Mouse (Mus musculus): ENCODE data around the gene Nfasc. TPM values are rescaled to one million over a fixed set of nuclear protein-coding genes. Genes with fewer than 3 reads are reported as not detected.

Gene Nfasc
- total and polyA plus RNA-seq, 3 experiments = 0.04 TPM; not detected in 2

DNA sequence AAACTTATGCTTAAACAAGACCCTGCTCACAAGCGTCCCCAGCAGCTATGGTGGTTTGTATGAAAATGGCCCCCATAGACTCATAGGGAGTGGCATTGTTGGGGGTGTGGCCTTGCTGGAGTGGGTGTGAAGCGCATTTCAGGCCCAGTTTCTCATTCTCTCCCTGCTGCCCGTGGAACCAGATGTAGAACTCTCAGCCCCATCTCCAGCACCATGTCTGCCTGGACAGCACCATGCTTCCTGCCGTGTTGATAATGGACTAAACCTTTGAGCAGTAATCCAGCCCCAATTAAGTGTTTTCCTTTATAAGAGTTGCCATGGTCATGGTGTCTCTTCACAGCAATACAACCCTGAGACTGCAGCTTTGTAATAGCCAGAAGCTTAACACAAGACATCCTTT lies 13.6 kb upstream of the Nfasc start:
- TF ChIP-seq POLR2AphosphoS2 (IDR thresholded peaks at IDR 0.05; ENCODE audit: low read depth, low read length) (no peak), MEF2A (IDR thresholded peaks at IDR 0.05; ENCODE audit: borderline replicate concordance, low read depth, low read length) (no peak), ELF1 (IDR thresholded peaks at IDR 0.05; ENCODE audit: low read depth, low read length) (no peak), TCF12 (IDR thresholded peaks at IDR 0.05; ENCODE audit: low read depth, low read length) (no peak), TBP (conservative IDR thresholded peaks at IDR 0.05; ENCODE audit: low read depth, low read length) (no peak), MAX (IDR thresholded peaks at IDR 0.05; ENCODE audit: low read length) (no peak), USF1 (IDR thresholded peaks at IDR 0.05; ENCODE audit: low read depth, low read length) (no peak), ZKSCAN1 (IDR thresholded peaks at IDR 0.05; ENCODE audit: borderline replicate concordance, low read depth, low read length) (no peak), POLR2A (IDR thresholded peaks at IDR 0.05; ENCODE audit: low read depth, low read length) (no peak), CHD1 (IDR thresholded peaks at IDR 0.05; ENCODE audit: low read depth, low read length) (no peak), ETS1 (conservative IDR thresholded peaks at IDR 0.05; ENCODE audit: low read depth, low read length) (no peak), SIN3A (IDR thresholded peaks at IDR 0.05; ENCODE audit: low read length) (no peak), USF2 (conservative IDR thresholded peaks at IDR 0.05; ENCODE audit: low read depth, low read length) (no peak), RAD21 (IDR thresholded peaks at IDR 0.05; ENCODE audit: low read depth, low read length) (no peak), MAFK (IDR thresholded peaks at IDR 0.05; ENCODE audit: insufficient replicate concordance, low read length) (no peak), BHLHE40 (IDR thresholded peaks at IDR 0.05; ENCODE audit: low read depth, low read length) (no peak), NELFE (IDR thresholded peaks at IDR 0.05; ENCODE audit: low read depth, low read length) (no peak), ZMIZ1 (IDR thresholded peaks at IDR 0.05; ENCODE audit: low read depth, low read length) (no peak)
- no peak for DNase-seq (ENCODE audit: extremely low read depth)
- Histone ChIP-seq H3K9ac (ENCODE audit: insufficient read depth, low read depth) (no peak overlapping the region), H3K36me3 (replicated peaks in 1 of 2; ENCODE audit: control insufficient read depth in 1 of 2, insufficient read depth in 1 of 2, low read length in 1 of 2) (no peaks in the 10 kb centered on the region), H3K9me3 (replicated peaks; ENCODE audit: low read length) (peaks cover 15% of the 10 kb centered on the region), H3K4me2 (ENCODE audit: insufficient read depth, low read depth, poor library complexity, severe bottlenecking) (no peak overlapping the region), H3K79me2 (replicated peaks; ENCODE audit: control insufficient read depth, extremely low read depth, insufficient read depth, poor library complexity, severe bottlenecking) (no peaks in the 10 kb centered on the region), H3K27ac (ENCODE audit: insufficient read depth, low read depth) (no peak overlapping the region), H3K27me3 (replicated peaks) (peaks cover 76% of the 10 kb centered on the region), H3K4me3 (replicated peaks in 1 of 3; ENCODE audit: low read depth in 2 of 3, low read length in 2 of 3, poor library complexity in 1 of 3) (no peak overlapping the region), H3K4me1 (ENCODE audit: control insufficient read depth in 1 of 2, insufficient read depth in 2 of 2) (no peaks in the 10 kb centered on the region)
- dilution Hi-C loops (cut with MboI; ENCODE audit: extremely low pct_ligation_motif_present, extremely low pct_unique_long_range_greater_than_20kb, low sequenced_read_pairs) (no loop called here), in situ Hi-C loops (cut with MboI; ENCODE audit: low pct_ligation_motif_present, low pct_unique_long_range_greater_than_20kb, low sequenced_read_pairs) (loop anchor here (25.0 kb wide), 1 partner anchor 207 kb away; no protein-coding TSS in a partner anchor)

GRCm38 (mm10) chr1:132749217-132749884 lies 7.8 kb upstream of the Nfasc start:
- dilution Hi-C loops (cut with MboI; ENCODE audit: extremely low pct_ligation_motif_present, extremely low pct_unique_long_range_greater_than_20kb, low sequenced_read_pairs) (no loop called here), in situ Hi-C loops (cut with MboI; ENCODE audit: low pct_ligation_motif_present, low pct_unique_long_range_greater_than_20kb, low sequenced_read_pairs) (no loop called here)
- Histone ChIP-seq H3K27me3 (replicated peaks) (peaks cover 94% of the 10 kb centered on the region), H3K4me2 (ENCODE audit: insufficient read depth, low read depth, poor library complexity, severe bottlenecking) (no peak overlapping the region), H3K9ac (ENCODE audit: insufficient read depth, low read depth) (no peak overlapping the region), H3K79me2 (replicated peaks; ENCODE audit: control insufficient read depth, extremely low read depth, insufficient read depth, poor library complexity, severe bottlenecking) (no peaks in the 10 kb centered on the region), H3K4me1 (ENCODE audit: control insufficient read depth in 1 of 2, insufficient read depth in 2 of 2) (no peaks in the 10 kb centered on the region), H3K4me3 (replicated peaks in 1 of 3; ENCODE audit: low read depth in 2 of 3, low read length in 2 of 3, poor library complexity in 1 of 3) (no peak overlapping the region), H3K27ac (ENCODE audit: insufficient read depth, low read depth) (no peak overlapping the region), H3K9me3 (replicated peaks; ENCODE audit: low read length) (peaks cover 12% of the 10 kb centered on the region), H3K36me3 (replicated peaks in 1 of 2; ENCODE audit: control insufficient read depth in 1 of 2, insufficient read depth in 1 of 2, low read length in 1 of 2) (no peaks in the 10 kb centered on the region)
- no peak for TF ChIP-seq KAT2A (IDR thresholded peaks at IDR 0.05; ENCODE audit: insufficient replicate concordance, low read length)
- TF ChIP-seq NRF1 (IDR thresholded peaks at IDR 0.05; ENCODE audit: low read depth, low read length) = no peak
- TF ChIP-seq USF2 (conservative IDR thresholded peaks at IDR 0.05; ENCODE audit: low read depth, low read length) = no peak
- TF ChIP-seq HCFC1 (IDR thresholded peaks at IDR 0.05; ENCODE audit: low read depth, low read length) = no peak
- no peak for TF ChIP-seq CHD1 (IDR thresholded peaks at IDR 0.05; ENCODE audit: low read depth, low read length)
- TF ChIP-seq E2F4 (IDR thresholded peaks at IDR 0.05; ENCODE audit: insufficient replicate concordance, low read depth, low read length) = no peak
- no peak for TF ChIP-seq ZC3H11A (IDR thresholded peaks at IDR 0.05; ENCODE audit: low read depth, low read length)
- no peak for TF ChIP-seq ZNF384 (IDR thresholded peaks at IDR 0.05; ENCODE audit: low read depth, low read length)
- TF ChIP-seq MYC (IDR thresholded peaks at IDR 0.05; ENCODE audit: low read depth, low read length) = no peak
- no peak for TF ChIP-seq EP300 (IDR thresholded peaks at IDR 0.05; ENCODE audit: low read length)
- TF ChIP-seq JUND (conservative IDR thresholded peaks at IDR 0.05; ENCODE audit: low read depth, low read length) = no peak
- no peak for TF ChIP-seq USF1 (IDR thresholded peaks at IDR 0.05; ENCODE audit: low read depth, low read length)
- TF ChIP-seq ELF1 (IDR thresholded peaks at IDR 0.05; ENCODE audit: low read depth, low read length) = no peak
- TF ChIP-seq ZKSCAN1 (IDR thresholded peaks at IDR 0.05; ENCODE audit: borderline replicate concordance, low read depth, low read length) = no peak
- TF ChIP-seq IRF4 (IDR thresholded peaks at IDR 0.05; ENCODE audit: low read depth, low read length) = no peak
- no peak for DNase-seq (ENCODE audit: extremely low read depth)
